ENCODE assay signal across 8 mouse cellular contexts in genomic region chr10:63244746-63245145, GRCm38 (mm10). TPM values are rescaled to one million over a fixed set of nuclear protein-coding genes. Genes with fewer than 3 reads are reported as not detected.
DNase-seq lines count a peak whose midpoint lies in the region; ATAC-seq lines count a peak whose summit lies in the region.

No protein-coding gene starts in this region.

- DNase-seq in layer of hippocampus, postnatal 10 days (ENCODE audit: low spot score in 2 of 2): peak; percentile 19 to 38
- DNase-seq in layer of hippocampus, adult 18-20 months (ENCODE audit: low spot score in 2 of 2): no peak
- peak; percentile 33 to 44 for DNase-seq in cerebellum, postnatal 10 days
- peak; percentile 49 to 61 for DNase-seq in kidney, postnatal 4 days
- DNase-seq in midbrain, embryonic 10.5 days (ENCODE audit: low spot score): peak; percentile 46
- peak; percentile 61 for DNase-seq in thymus, postnatal 14 days
- no peak for DNase-seq in frontal cortex, adult 2 months (ENCODE audit: extremely low spot score in 1 of 2, low spot score in 1 of 2)

- H3K9ac ChIP-seq in heart, embryonic 14.5 days (ENCODE audit: low read length): peak overlapping the region; percentile 93

- ATAC-seq in heart, embryonic 14.5 days (ENCODE audit: insufficient number of reproducible peaks, insufficient read depth, low FRiP score, low read depth): no peak

- H3K4me1 ChIP-seq in heart, embryonic 14.5 days (ENCODE audit: control insufficient read depth in 2 of 2, insufficient read depth in 2 of 2, low read length in 2 of 2): peaks cover 0 to 17% of the 10 kb centered on the region in 2 experiments; a peak in 3 of 4 replicates
- peaks cover 18% of the 10 kb centered on the region for H3K4me1 ChIP-seq in midbrain, embryonic 10.5 days

- 11% methylated on average over 5 of the region's 5 CpGs for WGBS in heart, embryonic 14.5 days
- 15% methylated on average over 5 of the region's 5 CpGs for WGBS in midbrain, embryonic 10.5 days

- peak overlapping the region; percentile 77 to 86; a peak in 3 of 4 replicates for H3K4me3 ChIP-seq in heart, embryonic 14.5 days (ENCODE audit: control insufficient read depth in 1 of 2, insufficient read depth in 1 of 2, low read depth in 1 of 2, low read length in 2 of 2)
- peak overlapping the region; percentile 95 for H3K4me3 ChIP-seq in midbrain, embryonic 10.5 days

- no peaks in the 10 kb centered on the region for H3K27me3 ChIP-seq in heart, embryonic 14.5 days (ENCODE audit: control insufficient read depth, insufficient read depth, low read length)
- H3K27me3 ChIP-seq in midbrain, embryonic 10.5 days (ENCODE audit: low read depth, poor library complexity, severe bottlenecking): no peaks in the 10 kb centered on the region

- H3K9me3 ChIP-seq in heart, embryonic 14.5 days (ENCODE audit: control insufficient read depth, low read length): no peaks in the 10 kb centered on the region
- no peaks in the 10 kb centered on the region for H3K9me3 ChIP-seq in midbrain, embryonic 10.5 days (replicated peaks)

- H3K27ac ChIP-seq in heart, embryonic 14.5 days (replicated peaks in 1 of 2; ENCODE audit: control insufficient read depth in 1 of 2, insufficient read depth in 1 of 2, low read depth in 2 of 2, low read length in 2 of 2): peak overlapping the region; percentile 91 to 98
- H3K27ac ChIP-seq in midbrain, embryonic 10.5 days (replicated peaks): peak overlapping the region; percentile 93; the same call in 1 of the 2 replicates

- H3K4me2 ChIP-seq in heart, embryonic 14.5 days (ENCODE audit: low read length): peak overlapping the region; percentile 61

- H3K36me3 ChIP-seq in heart, embryonic 14.5 days (ENCODE audit: control insufficient read depth, insufficient read depth, low read length): peaks cover 16% of the 10 kb centered on the region
- H3K36me3 ChIP-seq in midbrain, embryonic 10.5 days: peaks cover 26% of the 10 kb centered on the region

RNA-seq across cellular contexts. Expression of gene Herc4, which starts 1.1 kb away (rescaled TPM):
- total RNA-seq in layer of hippocampus, postnatal 10 days (2021): 10 to 100 TPM; 38.1 to 40.2 TPM
- 10 to 100 TPM; 31.7 to 36.1 TPM for total RNA-seq in layer of hippocampus, adult 18-20 months (2021)
- 39.2 and 39.7 TPM in 2 replicates for polyA plus RNA-seq in heart, embryonic 14.5 days (2014; fragmentation: Nextera tagmentation; extraction: Ambion mirVana)
- 46.7 and 46.9 TPM in 2 replicates for polyA plus RNA-seq in midbrain, embryonic 10.5 days (2016; fragmentation: Nextera tagmentation; extraction: Ambion mirVana)
- 31.8 and 33.7 TPM in 2 replicates for polyA plus RNA-seq in frontal cortex, adult 2 months (2012; rRNA removed)

RNA-seq across cellular contexts. Expression of gene Mypn, which starts 41.0 kb away (rescaled TPM):
- total RNA-seq in layer of hippocampus, postnatal 10 days (2021): 1 to 10 TPM; 3.7 to 4.2 TPM
- 1 to 10 TPM; 1.7 to 2.4 TPM for total RNA-seq in layer of hippocampus, adult 18-20 months (2021)
- 8.7 and 9.5 TPM in 2 replicates for polyA plus RNA-seq in heart, embryonic 14.5 days (2014; fragmentation: Nextera tagmentation; extraction: Ambion mirVana)
- 0.15 and 0.22 TPM in 2 replicates for polyA plus RNA-seq in midbrain, embryonic 10.5 days (2016; fragmentation: Nextera tagmentation; extraction: Ambion mirVana)
- polyA plus RNA-seq in frontal cortex, adult 2 months (2012; rRNA removed): 1.9 and 2.0 TPM in 2 replicates

Comparison
In these comparisons a context has a peak if more than half of its experiments do, and no peak if none do; other contexts are left out.
1. DNase-seq: peak in layer of hippocampus, postnatal 10 days (2 of 2), cerebellum, postnatal 10 days (2 of 2), kidney, postnatal 4 days (2 of 2), midbrain, embryonic 10.5 days (single experiment) and thymus, postnatal 14 days (single experiment); none in layer of hippocampus, adult 18-20 months (0 of 2) and frontal cortex, adult 2 months (0 of 2).